Mouse (Mus musculus) cerebellum, adult 2 months (tissue): Measurements from ENCODE around the gene Bud23.

ENCODE experiments used
- CTCF ChIP-seq: fragments of 200-500 bp; IDR thresholded peaks from 2 replicates; pipeline ENCODE4 v1.5.1; 2011; ENCODE audit warnings: low read depth, mild to moderate bottlenecking, control low read depth, low read length, moderate library complexity, borderline replicate concordance; ENCODE audit not compliant: insufficient read depth
- POLR2A ChIP-seq: fragments of 200-500 bp; IDR thresholded peaks from 2 replicates; pipeline ENCODE4 v1.6.1; 2011; ENCODE audit warnings: low read length, control low read depth, borderline replicate concordance; ENCODE audit not compliant: insufficient read depth

GRCm38 (mm10) chr5:135070448-135070847 lies 5.7 kb upstream of the Bud23 start:
- TF ChIP-seq POLR2A (no peak), CTCF (no peak)
